Mouse (Mus musculus): ENCODE measurements around the gene Fam83g.

GRCm38 (mm10) chr11:61671781-61672383 lies 12.0 kb upstream of the Fam83g start:
- no peak for TF ChIP-seq POLR2A (IDR thresholded peaks at IDR 0.05; ENCODE audit: extremely low read depth, insufficient read depth, low read length)
- no peak for TF ChIP-seq CTCF (IDR thresholded peaks at IDR 0.05; ENCODE audit: low read depth, low read length)
